Mouse (Mus musculus) layer of hippocampus, postnatal 10 days (tissue): ENCODE results near the gene Gtsf1l. TPM values are rescaled to one million over a fixed set of nuclear protein-coding genes. Genes with fewer than 3 reads are reported as not detected.

Experiments
- DNase-seq, 2 experiments: peaks; one replicate each; pipeline ENCODE4 v3.0.0; 2021; ENCODE audit warnings: low spot score in 2 of 2
- long read RNA-seq: library from polyadenylated mRNA; stranded (forward); transcript quantifications from one replicate; pipeline ENCODE4 v2.0.0, GENCODE M21; 2023
- total RNA-seq, 2 experiments: library from RNA; stranded (reverse); gene quantifications; 2 replicates each; pipeline ENCODE4 v1.2.3; 2021

Gene Gtsf1l
- not detected for total RNA-seq
- long read RNA-seq = 0 reads

DNA sequence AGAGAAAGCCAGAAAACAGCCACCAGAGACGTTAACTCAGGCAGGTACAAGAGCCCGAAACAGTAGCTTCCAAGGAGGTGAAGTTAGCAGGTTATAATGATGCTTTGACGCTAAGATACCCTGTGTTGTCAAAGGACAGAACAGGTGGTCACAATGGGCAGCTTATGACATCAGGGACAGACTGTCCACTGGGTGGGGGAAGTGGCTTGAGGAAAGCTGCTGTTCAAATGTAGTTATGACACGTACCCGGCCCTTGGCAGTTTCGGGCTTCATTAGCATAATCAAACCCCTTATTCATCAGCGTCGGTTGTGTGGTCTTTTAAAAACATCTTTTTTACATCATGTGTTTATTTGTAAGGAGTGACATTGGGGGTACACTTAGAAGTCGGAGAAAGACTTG, at the start of gene Gtsf1l:
Gtsf1l (minus strand) TSS at position 128 of the 400 bp plus-strand sequence.
- DNase-seq = no peak

GRCm38 (mm10) chr2:163136996-163137395, 49.3 kb upstream of the Gtsf1l start:
- DNase-seq = no peak

DNA sequence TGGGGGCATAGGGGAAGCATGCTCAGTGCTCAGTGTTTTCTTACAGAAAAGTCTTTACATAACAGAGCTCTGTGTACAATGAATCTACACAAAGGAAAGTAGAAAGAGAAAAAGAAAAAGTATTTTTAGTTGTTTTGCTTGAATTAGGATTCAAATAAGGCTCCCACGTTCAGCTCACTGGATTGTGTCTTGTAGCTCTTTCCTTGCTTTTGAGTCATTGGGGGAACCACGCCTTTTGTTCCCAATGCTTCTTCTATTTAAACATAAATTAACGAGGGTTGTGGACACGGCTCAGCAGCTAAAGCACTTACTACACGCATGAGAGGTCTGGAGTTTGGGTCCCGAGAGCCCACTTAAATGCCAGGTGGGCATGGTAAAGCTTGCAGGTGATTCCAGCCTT, 48.3 kb upstream of the Gtsf1l start:
- DNase-seq = no peak

GRCm38 (mm10) chr2:163132314-163132713, 44.7 kb upstream of the Gtsf1l start:
- DNase-seq = no peak

- DNase-seq = no peak
These were observed 43.2 kb upstream of the Gtsf1l start for GRCm38 (mm10) chr2:163130837-163131236.

DNA sequence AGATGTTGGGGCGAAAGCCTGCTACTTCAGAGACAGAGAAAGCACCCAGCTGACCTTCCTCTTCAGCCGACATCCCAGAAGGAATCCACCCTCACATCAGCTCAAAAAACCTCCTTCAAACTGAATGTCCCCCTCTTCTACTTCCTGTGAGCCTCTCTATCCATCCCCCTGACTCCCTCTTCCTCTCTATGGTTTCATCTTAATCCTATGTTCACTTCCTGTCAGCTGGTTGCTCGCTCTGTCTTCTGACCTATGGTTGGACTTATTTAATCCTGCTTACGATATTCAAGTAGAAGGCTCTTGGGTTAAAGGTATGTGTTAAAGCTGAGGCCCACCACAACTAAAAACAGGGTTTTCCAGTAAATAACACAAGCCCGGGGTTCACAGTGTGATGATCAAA, 35.8 kb upstream of the Gtsf1l start:
- DNase-seq = no peak

GRCm38 (mm10) chr2:163122319-163122718, 34.7 kb upstream of the Gtsf1l start:
- no peak for DNase-seq

GRCm38 (mm10) chr2:163121353-163121660, 33.7 kb upstream of the Gtsf1l start:
- DNase-seq = no peak

DNA sequence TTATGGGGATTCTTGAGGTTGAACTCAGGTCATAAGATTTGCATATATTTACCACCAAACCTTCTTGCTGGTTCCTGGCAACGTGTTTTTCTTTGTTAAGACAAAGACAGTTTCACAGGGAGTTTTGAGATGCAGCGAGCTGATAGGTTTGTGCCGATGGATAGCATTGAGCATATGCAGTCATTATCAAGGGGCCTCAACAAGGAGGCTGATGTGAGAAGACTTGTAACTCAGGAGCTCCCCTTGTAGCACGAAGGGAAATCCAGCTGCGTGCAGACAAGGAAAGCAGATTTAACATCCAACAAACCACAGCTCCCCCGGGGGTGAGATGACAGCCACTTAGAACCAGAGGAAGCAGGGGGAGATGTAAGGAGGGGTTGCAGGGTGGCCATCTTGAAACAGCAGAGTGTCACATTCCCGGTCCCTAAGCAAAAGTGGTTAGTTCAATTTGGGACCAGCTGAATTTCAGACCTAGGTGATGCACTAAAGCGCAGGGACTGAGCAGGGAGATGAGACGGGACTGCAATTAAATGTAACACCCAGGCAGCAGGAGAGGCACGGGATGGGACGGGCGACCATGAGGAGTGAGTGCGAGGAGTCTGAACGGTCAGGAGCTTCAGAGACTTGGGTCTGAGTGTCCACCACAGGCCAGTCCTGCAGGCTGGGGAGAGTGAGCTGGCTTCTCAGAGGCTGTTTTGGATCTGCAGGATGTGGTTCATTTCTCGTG, 33.1 kb upstream of the Gtsf1l start:
- DNase-seq = no peak

GRCm38 (mm10) chr2:163111413-163112201, 24.0 kb upstream of the Gtsf1l start:
- DNase-seq = no peak

- no peak for DNase-seq
These were observed 23.1 kb upstream of the Gtsf1l start for GRCm38 (mm10) chr2:163110706-163111105.

GRCm38 (mm10) chr2:163108385-163108784, 20.7 kb upstream of the Gtsf1l start:
- no peak for DNase-seq

GRCm38 (mm10) chr2:163104086-163104770, 16.6 kb upstream of the Gtsf1l start:
- no peak for DNase-seq

- no peak for DNase-seq
These were observed 15.4 kb upstream of the Gtsf1l start for GRCm38 (mm10) chr2:163102900-163103653.

DNA sequence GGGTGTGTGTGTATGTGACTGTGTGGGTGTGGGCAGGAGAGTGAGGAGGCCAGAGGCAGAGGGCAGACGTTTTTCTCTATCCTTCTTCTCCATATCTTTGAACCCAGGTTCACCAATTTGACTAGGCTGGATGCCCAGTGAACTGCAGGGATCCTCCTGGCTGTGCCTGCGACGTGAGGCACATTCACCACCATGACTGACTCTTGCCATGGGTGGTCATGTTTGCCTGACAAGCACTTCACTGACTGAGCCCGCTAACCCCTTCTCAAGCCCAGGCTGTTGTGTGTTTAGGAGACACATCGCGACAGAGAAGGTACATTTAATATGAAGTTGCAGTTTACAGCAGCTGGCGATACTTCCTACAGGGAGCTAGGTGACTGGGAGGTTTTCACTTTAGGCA, 14.6 kb upstream of the Gtsf1l start:
- no peak for DNase-seq

DNA sequence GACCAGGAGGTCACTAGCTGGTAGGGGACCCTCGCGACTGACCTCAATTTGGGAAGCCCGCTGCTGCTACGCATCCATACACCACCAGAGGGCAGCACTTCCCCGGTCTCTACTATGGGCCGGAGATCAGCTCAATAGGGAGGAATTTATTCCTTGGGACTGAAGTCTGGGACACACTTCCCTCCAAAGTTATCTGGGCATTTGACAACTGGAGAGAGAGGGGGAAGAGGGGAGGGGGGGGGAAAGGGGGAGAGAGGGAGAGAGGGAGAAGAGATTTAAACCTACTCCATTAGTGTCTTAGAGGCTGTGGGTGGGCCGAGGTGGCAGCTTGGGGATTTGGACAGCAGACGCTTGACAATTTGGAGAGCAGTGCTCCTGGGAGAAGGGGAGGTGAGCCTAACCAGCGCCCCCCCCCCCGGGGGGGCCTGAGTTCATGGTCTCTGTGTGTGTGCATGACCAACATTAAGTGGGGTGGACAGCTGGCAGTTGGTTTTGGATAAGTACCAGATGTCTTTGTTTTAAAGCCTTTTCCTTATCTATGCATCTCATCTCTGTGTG, 14.1 kb upstream of the Gtsf1l start:
- peak; percentile 82 to 87 for DNase-seq

DNA sequence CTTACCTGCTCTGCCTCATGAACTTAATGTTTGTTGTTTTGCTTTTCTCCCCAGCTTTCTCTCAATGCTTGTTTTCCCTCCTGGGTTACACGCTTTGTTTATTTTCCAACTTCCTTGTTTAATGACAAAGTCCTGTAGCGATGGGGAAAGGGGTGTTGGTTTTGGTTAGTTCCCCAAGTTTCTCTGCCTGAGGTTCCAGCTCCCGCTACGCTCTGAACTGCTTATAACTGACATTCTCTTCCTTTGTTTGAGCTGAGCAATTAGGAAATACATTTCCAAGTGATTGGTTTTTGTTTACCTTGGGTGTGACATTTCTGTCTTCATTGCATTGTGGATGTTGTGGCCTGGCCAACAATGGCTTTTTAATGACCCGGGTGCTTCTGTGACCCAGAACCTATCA, 12.9 kb upstream of the Gtsf1l start:
- DNase-seq = no peak

DNA sequence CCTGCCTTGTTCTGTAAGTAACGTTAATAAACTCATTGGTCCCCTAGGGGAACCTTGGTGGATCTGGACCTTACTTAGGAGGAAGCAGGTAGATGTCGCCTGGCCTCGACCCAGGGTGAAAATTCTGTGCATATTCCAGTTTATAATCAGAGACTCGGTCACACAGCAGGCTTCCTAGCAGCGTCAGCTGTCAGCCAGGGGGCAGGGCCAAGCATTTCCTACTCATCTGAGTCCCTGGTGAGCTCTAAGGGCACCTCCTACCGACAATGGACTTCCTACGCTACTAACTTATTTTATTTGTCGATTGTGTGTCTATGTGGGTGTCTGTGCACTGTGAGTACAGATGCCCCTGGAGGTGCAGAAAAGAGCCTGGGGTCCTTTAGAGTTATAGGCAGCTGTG, 12.3 kb upstream of the Gtsf1l start:
- DNase-seq = no peak

DNA sequence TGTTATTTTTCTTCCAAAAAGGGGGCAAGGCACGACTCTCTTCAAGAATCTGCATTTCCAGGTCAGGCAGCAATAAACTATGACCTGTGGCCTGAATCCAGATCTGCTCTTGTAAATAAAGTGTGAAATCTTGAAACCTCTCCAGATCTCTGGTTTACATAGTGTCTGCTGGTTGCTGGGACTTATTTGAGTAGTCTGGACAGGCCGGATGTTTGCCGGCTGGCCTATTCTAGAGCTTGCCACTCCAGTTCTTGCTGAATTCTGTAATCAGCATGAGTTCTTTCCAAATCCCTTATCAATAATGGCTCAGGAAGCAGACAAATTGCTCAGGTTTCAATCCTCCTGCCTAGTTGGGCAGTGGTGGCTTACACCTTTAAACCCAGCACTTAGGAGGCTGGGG, 8.1 kb upstream of the Gtsf1l start:
- DNase-seq = no peak

DNA sequence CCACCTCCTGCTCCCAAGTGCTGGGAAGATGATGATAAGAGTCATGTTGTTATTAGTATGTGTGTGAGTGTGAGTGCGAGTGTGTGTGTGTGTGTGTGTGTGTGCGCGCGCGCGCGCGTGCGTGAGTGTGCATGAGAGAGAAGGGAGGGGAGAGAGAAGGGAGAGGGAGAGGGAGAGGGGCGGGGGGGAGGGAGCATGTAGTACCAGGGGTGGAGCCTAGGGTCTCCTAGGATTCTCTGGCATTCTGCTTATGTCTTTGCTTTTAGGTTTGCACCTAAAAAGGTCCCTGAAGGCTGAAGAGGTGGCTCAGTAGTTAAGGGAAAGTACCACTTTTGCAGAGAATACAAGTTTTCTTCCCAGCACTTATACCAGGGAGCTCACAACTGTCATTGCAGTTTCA, 7.3 kb upstream of the Gtsf1l start:
- no peak for DNase-seq

GRCm38 (mm10) chr2:163089475-163090123, 1.9 kb upstream of the Gtsf1l start:
- no peak for DNase-seq
